Mouse (Mus musculus): ENCODE measurements at regions not wholly inside any gene's neighbourhood (a gene's known extent, or its start where the extent isn't known, plus 50 kb on each side); places are given as distances from the start of the nearest gene placed in this dataset.
A peak's percentile ranks its signal among the peaks of the same experiment; 100 is the strongest.

GRCm38 (mm10) chr16:29147766-29148165 lies 61.7 kb upstream of the Hrasls start:
- DNase-seq: no peak

DNA sequence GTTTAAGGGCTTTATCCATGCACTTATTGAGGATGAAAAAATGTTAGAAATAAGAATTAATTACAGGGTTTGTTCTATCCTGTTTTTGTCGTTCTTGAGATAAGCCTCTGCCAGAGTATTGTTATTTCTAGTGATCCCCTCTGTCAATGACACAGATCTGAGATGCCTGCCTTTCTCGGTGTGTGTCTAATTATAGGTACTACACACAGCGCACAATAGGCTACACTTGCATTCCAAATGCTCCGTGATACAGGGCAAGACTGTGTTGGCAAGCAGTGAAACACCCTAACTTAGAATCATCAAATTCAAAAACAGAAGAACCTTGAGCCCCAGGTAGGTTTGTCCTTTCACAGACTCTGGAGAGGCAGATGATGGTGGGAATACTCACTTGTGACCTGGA lies 90.3 kb upstream of the Hrasls start:
- DNase-seq: no peak

- no peak for DNase-seq
Observed at GRCm38 (mm10) chr16:29096791-29097190, 112.7 kb upstream of the Hrasls start.

DNA sequence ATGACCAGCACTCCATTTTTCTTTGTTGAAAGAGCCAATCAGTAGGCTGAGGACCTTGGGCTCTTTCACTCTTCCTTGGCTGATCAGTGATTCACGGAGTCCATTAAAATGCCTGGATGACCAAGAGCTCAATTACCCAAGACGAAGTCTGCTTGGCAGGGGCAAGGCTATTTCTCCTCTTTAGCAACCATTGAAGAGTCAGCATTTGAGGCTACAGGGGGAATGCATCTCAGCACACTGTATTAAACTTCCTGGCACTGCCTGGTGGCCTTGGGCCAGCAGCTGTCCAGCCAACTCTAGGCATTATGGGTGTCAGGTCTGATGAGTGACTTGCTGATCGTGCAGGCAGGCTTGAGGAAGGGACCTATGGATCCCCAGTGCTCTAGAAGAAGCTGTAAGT lies 136.5 kb upstream of the Mb21d2 start:
- peak; percentile 53 for DNase-seq

GRCm38 (mm10) chr16:29065097-29065785 lies 135.8 kb upstream of the Mb21d2 start:
- DNase-seq: peak; percentile 47

DNA sequence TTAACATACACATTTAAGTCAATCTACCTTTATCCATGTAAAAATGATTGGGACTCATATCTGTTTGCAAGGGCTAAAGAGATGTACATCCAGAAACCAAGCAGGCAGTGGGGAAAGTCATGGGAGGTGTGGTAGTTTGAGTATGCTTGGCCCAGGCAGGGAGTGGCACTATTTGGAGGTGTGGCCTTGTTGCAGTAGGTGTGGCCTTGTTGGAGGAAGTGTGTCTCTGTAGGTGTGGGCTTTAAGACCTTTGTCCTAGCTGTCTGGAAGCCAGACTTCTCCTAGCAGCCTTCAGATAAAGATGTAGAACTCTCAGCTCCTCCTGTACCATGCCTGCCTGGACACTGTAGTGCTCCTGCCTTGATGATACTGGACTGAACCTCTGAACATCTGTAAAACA lies 133.9 kb upstream of the Mb21d2 start:
- no peak for DNase-seq

DNA sequence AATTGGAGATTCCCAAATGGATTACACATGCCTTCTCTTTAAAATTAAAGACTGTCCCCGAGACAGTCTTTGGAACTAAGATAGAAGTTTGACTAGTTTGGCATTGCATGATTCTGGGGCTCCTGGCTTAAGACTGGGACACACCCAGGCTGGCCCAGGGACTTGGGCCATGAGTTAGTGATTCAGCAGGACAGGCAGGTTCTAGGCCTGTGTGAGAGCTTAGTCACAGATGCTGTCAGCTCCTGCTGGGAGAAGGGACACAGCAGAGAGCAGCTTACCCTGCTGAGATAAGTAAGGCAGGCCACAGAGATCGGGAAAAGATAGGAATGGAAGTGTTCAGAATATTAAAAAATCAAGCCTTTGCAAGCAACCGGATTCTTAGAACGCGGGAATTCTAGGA lies 127.6 kb upstream of the Mb21d2 start:
- DNase-seq: no peak

- no peak for DNase-seq
Observed at GRCm38 (mm10) chr16:29054423-29054822, 125.0 kb upstream of the Mb21d2 start.

DNA sequence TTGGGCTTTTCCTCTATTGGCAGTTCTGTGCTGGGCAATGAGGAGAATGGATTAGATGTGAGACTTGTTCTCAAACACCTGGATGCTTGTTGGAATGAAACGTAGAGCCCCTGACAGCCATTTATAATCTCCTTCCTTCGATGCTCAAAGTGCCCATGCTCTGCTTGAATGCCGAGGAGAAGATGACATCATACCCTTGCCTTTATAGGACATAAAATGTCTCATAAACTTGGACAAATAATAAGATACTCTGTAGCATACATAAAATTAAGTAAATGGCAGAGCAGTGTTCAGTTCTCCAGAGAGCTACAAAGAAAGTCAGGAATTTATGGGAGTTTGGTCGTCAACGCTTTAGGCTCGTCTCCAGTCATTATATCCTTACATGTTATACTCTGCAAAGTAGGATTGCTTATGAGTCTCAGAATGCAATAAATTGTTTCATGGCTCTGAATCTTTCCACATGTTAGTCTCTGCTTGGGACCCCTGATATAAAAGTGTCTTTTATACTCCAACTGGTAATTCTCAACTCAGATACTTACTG lies 117.0 kb upstream of the Mb21d2 start:
- DNase-seq: no peak

- no peak for DNase-seq
Observed at GRCm38 (mm10) chr16:29035523-29035922, 106.0 kb upstream of the Mb21d2 start.

GRCm38 (mm10) chr16:29034053-29034794 lies 104.8 kb upstream of the Mb21d2 start:
- no peak for DNase-seq

- no peak for DNase-seq
Observed at GRCm38 (mm10) chr16:29033357-29033756, 103.9 kb upstream of the Mb21d2 start.

GRCm38 (mm10) chr16:29027856-29028255 lies 98.4 kb upstream of the Mb21d2 start:
- peak; percentile 38 for DNase-seq

DNA sequence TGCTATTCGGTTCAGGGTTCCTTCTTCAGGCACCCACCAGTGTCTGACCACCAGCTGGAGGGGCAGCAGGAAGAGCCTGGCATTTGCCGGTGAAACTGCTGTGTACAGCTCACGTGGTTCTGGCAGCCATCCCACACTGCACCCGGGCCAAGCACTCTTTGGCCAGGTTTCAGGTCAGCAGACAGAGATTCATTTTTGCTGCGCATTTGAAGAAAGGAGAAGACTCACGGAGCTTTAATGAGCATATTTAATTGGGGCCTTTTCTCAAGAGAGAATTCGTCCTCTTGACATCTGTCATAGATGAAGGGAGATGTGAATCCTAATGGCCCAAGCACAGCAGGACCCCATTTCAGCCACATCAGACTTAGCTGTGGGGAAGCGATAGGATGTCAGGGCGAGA lies 71.8 kb upstream of the Mb21d2 start:
- DNase-seq: peak; percentile 11

- no peak for DNase-seq
Observed at GRCm38 (mm10) chr16:28999641-29000040, 70.2 kb upstream of the Mb21d2 start.

- no peak for DNase-seq
Observed at GRCm38 (mm10) chr16:28996629-28997028, 67.2 kb upstream of the Mb21d2 start.

DNA sequence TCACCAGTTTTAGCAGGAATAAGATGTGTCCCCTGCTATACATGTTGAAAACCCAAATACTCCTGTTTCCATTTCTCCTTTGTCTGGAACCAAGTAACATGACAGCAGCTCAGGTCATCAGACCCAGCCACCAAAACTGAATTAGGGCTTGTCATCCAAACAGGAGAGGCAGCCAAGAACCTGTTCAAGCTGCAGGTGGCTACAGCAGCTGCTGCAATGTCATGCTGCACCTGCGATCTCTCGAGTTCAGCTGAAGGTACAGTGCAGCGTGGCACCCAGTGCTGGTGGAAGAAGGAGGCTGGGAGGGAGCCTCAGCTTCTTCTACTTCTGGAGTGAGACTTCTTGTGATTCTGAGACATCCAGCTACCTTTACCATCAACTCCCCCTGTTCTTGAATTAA lies 61.2 kb upstream of the Mb21d2 start:
- DNase-seq: no peak

DNA sequence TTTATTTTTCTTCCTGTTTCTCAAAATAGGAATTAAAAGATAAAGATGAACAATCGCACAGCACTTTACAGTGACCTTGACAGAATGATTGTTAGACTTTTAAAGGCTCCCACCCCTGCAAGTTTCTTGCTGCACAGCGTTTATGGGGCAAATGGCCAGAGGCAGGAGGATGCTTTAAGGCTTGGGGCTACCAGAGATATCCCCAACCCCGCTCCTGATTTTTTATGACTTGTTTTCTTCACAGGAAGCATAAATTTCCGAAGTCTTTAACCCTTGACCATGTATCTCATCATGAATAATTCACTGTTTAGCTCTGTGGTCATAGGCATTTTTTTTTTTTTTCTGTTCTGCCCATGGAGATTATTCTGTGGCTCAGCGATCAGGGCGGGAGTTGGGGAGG lies 55.5 kb upstream of the Mb21d2 start:
- no peak for DNase-seq

GRCm38 (mm10) chr16:28982901-28983300 lies 53.4 kb upstream of the Mb21d2 start:
- no peak for DNase-seq
